Mouse (Mus musculus) 416B (cell line): ENCODE results near the gene Slc9a4.
A peak's percentile ranks its signal among the peaks of the same experiment; 100 is the strongest.
"Not testable (repeated sequence)": the region's sequence is repeated elsewhere in the genome, so short reads cannot be mapped to it uniquely, and the experiment has no call there.

Experiments used
- DNase-seq: peaks from one replicate; pipeline ENCODE4 v3.0.0; 2011; ENCODE audit warnings: low read depth

Gene Slc9a4

DNA sequence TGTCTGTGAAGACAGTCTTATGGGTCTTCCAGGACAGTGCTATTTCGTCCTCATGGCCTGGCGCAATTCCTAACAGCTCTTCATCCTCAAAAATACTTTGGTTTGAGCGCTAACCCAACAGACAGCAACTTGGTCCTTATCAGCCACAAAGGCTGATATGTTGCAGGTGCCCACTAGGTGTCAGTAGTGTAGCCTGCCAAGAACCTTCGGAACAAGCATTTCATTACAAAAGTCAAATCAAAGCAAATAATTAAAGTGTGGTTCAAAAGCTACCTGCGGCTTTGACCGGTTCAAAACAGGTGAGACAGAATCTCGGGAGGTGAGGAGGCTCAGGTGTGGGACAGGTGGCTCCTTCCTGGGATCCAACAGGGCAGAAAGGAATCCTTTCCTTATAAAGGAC, at the start of gene Slc9a4:
Slc9a4 (plus strand) TSS at position 298 of the 400 bp plus-strand sequence.
- peak; percentile 65 for DNase-seq

- no peak for DNase-seq
Measured at GRCm38 (mm10) chr1:40537577-40537976, 42.3 kb upstream of the Slc9a4 start.

GRCm38 (mm10) chr1:40544650-40545049, 35.2 kb upstream of the Slc9a4 start:
- DNase-seq: peak; percentile 82

- no peak for DNase-seq
Measured at GRCm38 (mm10) chr1:40546645-40547044, 33.2 kb upstream of the Slc9a4 start.

DNA sequence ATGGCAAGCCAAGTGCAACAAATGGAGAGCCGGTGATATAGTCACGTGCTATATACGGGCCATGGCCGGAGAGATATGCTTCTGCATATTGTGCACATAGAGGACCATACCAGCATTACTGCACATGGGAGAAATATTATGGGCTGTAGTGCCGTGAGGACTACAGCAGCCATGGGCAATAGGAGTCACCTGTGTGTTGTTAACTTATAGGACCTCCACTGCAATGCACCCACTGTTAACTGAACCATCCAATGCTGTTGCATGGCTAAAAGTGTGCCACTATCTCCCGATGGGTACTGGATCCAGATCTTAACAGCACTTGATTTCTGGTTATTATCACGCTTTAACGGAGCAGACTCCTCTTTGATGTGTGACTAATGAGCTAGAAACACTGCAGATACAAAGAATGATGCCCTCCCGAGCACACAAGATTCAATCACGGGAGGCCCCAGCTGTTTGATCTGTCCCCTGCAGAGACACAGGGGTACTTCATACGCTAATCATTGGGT, 32.8 kb upstream of the Slc9a4 start:
- no peak for DNase-seq

DNA sequence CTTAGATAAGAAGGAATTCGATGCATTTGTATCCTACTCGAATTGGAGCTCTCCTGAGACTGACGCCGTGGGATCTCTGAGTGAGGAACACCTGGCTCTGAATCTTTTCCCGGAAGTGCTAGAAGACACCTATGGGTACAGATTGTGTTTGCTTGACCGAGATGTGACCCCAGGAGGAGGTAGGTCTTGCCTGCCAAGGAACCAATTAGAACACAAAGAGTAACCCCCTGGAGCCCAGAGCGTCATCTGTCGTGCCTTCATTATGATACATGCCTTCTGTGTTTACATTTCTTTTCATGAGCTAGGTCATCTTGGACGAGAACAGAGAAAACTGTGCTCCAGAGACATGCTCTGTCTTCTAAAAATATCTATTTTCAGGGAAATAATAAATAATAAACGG, 32.1 kb upstream of the Slc9a4 start:
- no peak for DNase-seq

DNA sequence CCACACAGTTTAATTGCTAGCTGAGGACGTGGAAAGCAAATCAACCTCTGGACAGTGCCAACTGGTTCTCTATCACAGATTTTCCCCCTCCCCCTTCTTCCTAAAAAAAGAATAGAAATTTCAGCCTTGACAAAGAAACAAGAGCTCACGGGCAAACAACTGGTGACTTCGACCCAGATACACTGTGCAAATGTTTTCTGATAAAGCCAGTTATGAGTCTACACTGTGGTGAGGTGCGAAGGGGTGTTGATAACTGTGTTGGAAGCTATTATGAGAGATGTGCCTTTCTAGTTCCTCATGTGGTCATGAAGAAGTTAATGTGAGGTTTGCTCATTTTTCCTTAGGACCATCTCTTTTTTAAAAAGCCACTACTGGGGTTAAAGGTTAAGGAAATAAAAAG, 10.5 kb upstream of the Slc9a4 start:
- DNase-seq: no peak

DNA sequence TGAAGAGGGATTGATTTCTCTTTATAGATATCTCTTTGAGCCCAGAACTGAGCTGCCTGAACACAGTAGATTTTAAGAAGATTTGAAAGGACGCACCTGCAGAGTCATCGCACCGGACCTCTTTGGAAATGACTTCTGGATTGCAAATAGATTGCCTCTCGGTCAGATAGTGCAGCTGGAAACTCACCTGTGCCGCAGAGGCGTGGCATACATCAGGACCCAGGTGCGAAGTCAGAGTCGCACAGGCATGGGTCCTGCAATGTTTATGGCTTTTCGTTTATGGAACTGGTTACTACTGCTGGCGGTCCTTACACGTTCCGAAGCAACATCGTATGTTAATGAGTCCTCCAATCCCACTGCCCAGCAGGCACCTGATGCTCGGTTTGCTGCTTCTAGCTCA, 388 bp downstream of the Slc9a4 start:
- no peak for DNase-seq

GRCm38 (mm10) chr1:40586776-40587175, 6.9 kb downstream of the Slc9a4 start:
- no peak for DNase-seq

GRCm38 (mm10) chr1:40590931-40591330, 11.1 kb downstream of the Slc9a4 start:
- DNase-seq: no peak

- no peak for DNase-seq
Measured at GRCm38 (mm10) chr1:40597822-40598221, 17.9 kb downstream of the Slc9a4 start.

GRCm38 (mm10) chr1:40599661-40600060, 19.8 kb downstream of the Slc9a4 start:
- DNase-seq: not testable (repeated sequence)

- peak; percentile 20 for DNase-seq
Measured at GRCm38 (mm10) chr1:40600394-40601327, 20.8 kb downstream of the Slc9a4 start.

DNA sequence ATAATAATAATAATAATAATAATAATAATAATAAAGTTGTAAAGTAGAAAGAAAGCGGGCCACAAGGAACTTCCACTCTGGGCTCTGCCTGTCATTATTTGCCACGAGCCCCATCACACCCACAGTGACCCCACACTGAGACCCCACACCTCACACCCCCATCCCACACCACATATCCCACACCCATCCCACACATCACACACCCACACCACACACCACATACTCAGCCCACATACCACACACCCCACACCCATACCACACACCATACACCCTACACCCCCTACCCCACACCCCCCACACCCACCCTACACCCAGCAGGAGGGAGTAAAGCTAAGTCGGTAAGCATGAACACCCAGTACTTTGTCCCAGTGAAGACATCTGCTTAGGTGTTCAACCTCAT, 21.6 kb downstream of the Slc9a4 start:
- no peak for DNase-seq

DNA sequence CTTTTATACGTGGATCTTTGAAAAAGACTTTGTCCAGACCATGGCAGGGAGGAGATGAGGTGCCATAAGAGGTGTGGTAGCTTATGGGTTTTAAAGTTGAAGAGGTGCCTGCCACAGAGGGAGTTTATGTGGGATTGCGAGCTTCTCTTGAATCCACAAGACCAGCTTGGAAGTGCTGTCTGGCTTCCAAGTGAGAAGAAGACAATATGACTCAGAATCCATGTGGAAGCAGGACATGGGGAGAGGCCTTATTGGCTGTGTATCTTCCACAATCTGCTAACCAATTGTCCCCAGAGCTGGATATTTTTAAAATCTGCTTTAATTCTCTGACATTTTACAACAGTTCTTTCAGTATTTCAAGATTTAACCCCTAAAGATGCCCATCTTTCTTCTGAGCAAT, 33.3 kb downstream of the Slc9a4 start:
- no peak for DNase-seq

DNA sequence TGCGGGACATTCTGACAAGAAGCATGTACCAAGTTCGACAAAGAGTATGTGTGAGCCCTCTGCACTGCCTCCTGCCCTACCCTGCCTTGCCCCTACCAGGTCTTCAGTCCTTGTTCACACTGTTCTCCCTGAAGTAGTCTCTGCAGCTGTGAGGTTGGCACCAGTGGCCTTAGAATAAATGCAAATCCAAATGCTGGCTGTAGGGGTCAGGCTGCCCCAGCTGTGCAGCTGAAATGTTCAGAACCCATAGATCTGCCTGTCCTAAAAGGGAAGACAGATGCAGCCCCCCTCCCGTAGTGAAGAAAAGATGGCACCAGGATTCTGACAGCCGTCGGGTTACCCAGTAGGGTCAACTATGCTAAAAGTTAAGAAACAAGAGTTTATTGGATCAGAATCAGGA, 39.2 kb downstream of the Slc9a4 start:
- no peak for DNase-seq

DNA sequence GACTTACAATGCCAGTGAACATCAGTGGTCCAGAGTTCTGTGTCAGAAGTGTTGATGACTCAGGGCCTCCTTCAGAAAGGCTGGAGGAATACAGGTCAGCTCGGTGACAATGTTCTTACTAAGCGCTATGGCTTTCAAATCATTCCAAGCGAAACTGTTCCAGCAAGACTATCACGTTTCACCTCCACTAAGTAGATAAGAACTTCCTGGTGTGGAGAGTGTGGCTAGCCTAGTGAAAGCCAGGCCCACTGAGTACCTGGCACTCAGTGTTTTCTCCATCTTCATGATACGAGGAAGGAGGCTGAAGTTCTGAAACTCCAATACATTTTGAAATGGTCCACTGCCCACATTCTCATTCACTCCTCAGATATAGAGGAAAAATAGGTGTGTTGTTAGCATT, 40.0 kb downstream of the Slc9a4 start:
- DNase-seq: no peak

GRCm38 (mm10) chr1:40624954-40625353, 45.1 kb downstream of the Slc9a4 start:
- DNase-seq: no peak

- no peak for DNase-seq
Measured at GRCm38 (mm10) chr1:40626954-40627353, 47.1 kb downstream of the Slc9a4 start.

DNA sequence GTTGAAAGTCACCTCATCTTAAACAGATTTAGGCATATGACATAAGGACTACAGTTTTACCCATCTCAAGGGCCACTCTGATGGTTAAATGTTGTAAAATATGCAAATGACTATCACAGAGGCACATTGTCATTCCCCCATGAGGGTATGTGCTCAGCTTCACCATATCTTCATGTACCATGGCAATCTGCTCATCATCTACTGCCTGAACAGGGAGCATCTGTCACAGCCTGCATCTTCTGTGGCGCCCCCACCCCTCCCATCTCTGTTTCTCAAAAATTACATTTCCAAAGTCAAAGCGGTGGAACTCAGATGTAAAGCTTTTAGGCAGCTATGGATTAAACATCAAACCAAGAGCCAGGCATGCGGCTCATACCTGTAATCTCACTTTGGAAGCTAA, 48.6 kb downstream of the Slc9a4 start:
- no peak for DNase-seq

DNA sequence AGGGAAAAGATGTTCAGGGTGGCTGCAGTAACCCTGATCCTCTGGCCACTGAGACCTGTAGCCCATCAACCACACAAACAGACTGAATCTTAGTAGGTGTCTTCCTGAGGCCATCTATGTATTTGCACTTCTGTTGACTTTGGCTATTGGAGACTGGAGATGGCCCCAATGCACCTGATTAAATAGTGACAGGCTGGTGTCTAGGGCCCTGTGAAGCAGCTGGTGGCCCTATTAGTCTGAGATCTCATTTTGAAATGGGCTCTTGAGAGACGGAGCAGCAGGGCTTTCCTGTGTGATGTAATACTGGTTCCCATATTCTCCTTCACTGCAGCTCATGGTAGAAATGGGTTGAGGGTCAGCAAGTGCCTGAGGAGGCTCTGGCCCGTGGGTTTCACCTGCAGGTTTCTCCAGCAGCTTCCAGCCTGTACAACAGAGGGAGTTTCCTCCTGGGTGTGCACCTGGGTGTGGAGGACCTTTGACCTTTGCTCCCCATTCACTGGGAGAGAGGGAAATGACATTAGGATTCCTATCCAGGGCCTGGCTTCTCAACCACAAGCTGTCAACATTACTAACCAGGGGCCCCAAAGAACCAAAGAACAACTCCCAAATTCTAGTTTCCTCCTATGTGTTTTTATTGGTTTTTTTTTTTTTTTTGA, 52.7 kb downstream of the Slc9a4 start:
- no peak for DNase-seq

DNA sequence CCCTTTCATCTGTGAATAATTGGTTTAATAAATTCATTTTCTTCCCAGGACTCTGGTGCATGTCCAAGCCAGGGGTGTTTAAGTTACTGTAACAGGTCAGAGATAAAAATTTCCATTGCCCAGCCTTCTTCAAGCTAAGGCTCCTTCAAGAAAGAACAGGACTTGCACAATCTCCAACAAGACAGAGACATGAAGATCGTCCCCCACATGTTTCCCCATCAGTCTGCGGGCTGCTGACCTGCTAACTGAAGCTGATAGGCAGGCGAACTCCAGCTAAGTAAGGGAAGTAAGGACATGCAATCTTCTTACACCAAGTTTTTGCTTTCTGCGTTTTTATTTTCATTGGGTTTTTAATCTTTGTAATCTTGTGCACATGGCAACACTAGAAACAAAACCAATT, 54.7 kb downstream of the Slc9a4 start:
- DNase-seq: peak; percentile 17

- no peak for DNase-seq
Measured at GRCm38 (mm10) chr1:40648234-40648633, 68.4 kb downstream of the Slc9a4 start.
